Mouse (Mus musculus) adrenal gland, postnatal 14 days (tissue): ENCODE data around the gene S100a11. TPM values are rescaled to one million over a fixed set of nuclear protein-coding genes. Genes with fewer than 3 reads are reported as not detected.
"Not testable (repeated sequence)": the region's sequence is repeated elsewhere in the genome, so short reads cannot be mapped to it uniquely, and the experiment has no call there.

ENCODE experiments used
- DNase-seq: peaks from one replicate; pipeline ENCODE4 v3.0.0; 2021; ENCODE audit warnings: mixed read lengths
- long read RNA-seq, 2 experiments: library from polyadenylated mRNA; stranded (forward); transcript quantifications; one replicate each; pipeline ENCODE4 v2.0.0; 2021
- total RNA-seq: library from RNA; stranded (reverse); gene quantifications from 2 replicates; pipeline ENCODE4 v1.2.3, GENCODE M21; 2021

The S100a11 gene
- 217 and 219 TPM in 2 replicates for total RNA-seq
- long read RNA-seq, experiment 1, transcript S100a11-201 (3 exons, 511 nt): major isoform, 54 of 55 reads
- long read RNA-seq, experiment 1, partial matches to known transcripts: 1 of 55 reads
- long read RNA-seq, experiment 1, other reads (novel, unspliced or antisense): 0 of 55 reads
- long read RNA-seq, experiment 2, transcript S100a11-201 (3 exons, 511 nt): major isoform, 71 of 74 reads
- long read RNA-seq, experiment 2, partial matches to known transcripts: 3 of 74 reads
- long read RNA-seq, experiment 2, other reads (novel, unspliced or antisense): 0 of 74 reads

DNA sequence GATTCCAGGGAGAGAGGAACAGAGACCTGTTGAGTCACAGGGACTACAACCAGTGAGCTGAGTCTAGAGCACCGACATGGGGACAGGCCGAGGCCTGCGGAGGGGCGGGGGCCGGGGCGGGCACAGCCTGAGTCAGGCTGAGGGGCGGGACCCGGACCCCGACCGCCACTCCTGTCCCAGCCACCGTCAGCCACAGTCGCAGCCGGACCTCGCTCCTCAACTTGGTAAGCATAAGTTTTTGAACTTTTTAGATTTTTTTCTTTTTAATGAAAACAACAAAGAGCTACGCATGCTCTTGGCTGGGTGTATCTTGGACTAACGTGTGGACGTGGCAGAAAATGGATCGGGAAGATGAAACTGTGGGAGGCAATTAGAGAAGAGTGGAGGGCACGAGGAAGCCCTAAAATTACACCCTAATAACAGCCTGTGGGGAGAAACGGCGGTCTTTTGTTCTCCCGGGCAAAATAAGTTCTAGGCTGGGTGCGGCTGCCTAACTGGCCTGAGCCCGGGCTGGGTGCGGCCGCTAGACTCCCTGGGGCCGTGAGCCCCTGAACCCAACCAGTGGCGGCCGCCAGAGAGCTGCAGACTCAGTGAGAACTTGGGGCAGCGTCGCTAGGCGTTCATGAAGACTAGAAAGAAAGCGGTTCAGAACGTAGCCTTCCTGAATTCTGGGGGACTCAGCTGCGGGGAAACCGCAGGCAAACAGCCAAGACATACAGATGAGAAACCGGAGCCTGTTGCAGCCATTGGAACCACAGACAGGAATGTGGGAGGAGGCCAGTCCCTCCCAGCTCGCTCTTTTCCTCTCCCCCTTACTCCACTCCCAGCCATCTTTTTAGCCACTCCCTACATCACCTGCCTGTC lies at the start of gene S100a11:
Gene S100a11, plus strand, starts transcription at position 159 of the 864 bp plus-strand sequence.
- DNase-seq: peak; percentile 74

DNA sequence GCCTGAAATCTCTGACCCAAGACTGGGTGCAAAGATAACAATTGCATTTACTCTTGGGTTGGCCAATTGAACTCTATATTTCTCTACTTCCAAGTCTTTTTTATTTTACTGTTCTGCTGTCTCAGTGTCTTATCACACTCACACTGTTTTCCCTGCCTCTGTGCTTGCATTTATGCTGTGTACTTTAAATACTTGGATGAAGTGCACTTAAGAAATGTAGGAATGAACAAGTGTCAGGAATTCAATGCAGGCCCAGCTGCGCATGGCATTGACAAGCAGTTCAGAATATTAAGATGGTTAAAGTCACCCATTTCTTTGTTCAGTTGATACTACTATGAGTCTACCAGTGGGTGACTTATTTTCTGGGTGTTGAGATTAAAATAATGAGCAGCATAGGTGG lies 40.2 kb upstream of the S100a11 start:
- DNase-seq: no peak

DNA sequence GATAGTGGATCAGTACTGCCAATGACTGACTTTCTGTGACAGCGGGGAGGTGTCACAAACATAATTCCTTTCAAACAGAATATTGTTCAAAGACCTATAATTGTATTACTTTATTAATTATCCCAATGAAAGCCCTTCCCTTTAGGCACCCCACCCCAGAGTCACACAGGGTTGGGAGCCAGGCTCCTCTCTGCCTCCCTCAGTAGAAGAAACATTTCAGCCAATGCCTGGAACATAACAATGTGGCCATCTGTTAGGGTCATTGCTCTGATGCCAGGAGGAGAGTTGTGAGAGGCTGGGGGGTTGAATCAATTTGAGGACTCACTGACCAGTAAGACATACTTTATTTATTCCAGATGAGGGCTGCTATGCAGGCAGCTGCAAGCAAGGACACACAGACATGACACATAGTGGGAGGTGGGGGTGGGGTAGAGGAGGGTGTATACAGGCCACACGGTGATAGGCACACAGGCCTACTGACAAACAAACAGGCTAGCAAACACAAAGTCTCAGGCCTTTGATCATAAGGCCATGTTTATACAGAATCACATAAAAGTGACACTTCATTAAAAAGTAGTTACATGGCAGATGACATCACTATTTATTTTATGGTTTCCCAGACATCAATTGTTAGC lies 38.2 kb upstream of the S100a11 start:
- DNase-seq: no peak

DNA sequence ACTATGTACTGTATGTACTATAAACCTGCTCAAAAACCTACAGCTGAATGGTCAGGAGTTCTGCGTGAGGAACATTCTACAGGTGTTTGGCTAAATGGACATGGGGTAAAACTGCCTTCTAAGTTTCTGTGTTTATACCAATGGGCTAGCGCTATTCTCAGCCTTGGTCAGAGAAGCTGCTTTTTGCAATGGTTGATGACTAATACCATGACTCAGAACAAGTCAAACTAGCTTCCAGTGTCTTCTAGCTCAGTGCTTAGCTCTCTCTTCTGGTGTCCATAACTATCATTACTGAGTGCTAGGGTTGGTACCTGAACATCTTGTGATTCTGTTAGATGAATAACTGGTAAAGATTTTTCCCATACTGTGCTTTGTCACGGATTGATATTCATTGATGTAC lies 34.7 kb upstream of the S100a11 start:
- DNase-seq: no peak

DNA sequence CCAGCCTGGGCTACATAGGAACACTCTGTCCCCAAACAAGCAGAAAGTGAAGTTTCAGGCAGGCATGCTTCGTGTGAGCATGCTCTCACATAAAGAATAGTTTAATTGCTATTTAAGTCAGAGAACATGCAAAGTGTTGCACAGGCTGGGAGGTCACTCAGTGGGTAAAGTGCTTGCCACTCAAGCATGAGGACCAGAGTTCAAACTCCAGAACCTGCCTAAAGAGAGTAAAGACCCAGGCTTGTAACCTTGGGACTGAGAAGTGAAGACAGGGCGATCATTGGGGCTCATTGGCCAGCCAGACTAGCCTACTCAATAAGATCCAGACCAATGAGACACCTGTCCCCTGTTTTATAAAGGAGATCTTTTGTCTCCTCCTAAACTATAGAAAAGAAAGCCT lies 31.7 kb upstream of the S100a11 start:
- DNase-seq: no peak

DNA sequence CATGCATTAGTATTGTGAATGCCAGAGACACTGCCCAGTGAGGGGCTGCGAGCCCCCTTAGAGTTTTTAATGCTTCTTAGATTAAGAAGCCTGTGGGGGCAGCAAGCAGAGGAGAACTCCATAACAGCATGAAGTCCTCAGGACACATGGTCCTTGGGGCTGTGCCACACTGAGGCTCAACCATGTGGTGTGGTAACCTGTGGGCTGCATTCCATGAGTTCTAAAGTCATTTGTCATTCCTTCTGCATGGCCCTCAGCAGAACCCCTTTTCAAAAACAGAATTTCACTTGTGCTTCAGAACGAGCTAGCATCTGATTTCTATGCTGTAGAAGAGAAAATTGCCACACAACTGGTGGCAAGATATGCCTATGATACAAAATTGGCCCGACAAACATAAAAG lies 28.1 kb upstream of the S100a11 start:
- no peak for DNase-seq

DNA sequence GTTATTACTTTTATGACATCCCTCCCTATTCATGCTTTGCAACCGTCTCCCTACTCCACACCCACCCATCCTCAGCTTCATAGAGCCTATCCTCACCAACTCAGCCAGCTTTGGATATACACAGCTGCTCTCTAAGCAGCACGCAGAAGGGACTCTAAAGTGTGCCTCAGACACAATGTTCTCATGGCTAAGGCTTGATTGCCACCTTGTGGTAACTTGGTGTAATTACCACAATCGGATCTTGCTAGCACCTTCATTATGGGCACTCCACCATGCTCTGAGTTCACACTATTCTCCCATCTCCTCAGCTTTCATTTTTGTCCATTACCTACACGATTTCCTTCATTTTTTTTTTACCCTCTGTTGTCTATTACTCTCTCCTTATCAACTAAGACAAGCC lies 26.3 kb upstream of the S100a11 start:
- DNase-seq: peak; percentile 59

DNA sequence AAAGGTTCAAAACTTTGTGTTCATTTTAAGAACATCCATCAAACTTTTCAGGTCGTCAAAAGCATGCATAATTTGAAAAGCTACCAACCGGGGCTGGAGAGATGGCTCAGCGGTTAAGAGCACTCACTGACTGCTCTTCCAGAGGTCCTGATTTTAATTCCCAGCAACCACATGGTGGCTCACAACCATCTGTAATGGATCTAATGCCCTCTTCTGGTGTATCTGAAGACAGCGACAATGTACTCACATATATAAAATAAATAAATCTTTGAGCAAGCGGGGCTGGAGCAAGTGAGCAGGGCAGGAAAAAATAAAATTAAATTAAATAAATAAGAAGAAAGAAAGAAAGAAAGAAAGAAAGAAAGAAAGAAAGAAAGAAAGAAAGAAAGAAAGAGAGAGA lies 25.5 kb upstream of the S100a11 start:
- DNase-seq: not testable (repeated sequence)

DNA sequence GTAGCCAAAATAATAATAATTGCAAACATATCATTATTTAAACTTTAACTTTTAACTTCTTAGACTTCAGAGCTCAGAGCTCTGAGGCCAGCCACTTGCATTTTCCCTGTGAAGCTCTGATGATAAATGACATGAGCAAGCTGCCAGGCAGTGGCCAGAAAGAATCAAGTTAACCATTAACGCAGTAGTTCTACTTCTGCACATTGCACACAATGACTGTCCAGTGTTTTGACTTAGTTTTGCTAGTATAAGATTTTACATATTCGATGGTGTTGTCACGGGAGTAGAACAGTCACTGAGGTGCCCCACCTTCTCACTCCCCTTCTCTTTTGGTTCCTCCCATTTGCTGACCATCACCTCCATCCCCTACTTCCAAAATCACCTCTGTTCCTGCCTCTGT lies 23.2 kb upstream of the S100a11 start:
- no peak for DNase-seq

DNA sequence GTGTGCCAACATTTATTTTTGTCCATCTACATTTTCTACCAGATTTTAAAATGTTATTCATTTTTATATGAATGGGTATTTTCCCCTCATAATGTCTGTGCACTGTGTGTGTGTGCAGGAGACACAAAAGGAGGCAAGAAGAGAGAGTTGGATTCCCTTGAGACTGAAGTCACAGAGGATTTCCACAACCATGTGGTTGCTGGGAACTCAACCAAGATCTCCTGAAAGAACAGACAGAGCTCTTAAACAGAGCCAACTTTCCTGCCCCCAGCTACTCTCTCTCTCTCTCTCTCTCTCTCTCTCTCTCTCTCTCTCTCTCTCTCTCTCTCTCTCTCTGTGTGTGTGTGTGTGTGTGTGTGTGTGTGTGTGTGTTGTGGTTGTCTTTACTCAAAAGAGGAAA lies 21.2 kb upstream of the S100a11 start:
- no peak for DNase-seq

DNA sequence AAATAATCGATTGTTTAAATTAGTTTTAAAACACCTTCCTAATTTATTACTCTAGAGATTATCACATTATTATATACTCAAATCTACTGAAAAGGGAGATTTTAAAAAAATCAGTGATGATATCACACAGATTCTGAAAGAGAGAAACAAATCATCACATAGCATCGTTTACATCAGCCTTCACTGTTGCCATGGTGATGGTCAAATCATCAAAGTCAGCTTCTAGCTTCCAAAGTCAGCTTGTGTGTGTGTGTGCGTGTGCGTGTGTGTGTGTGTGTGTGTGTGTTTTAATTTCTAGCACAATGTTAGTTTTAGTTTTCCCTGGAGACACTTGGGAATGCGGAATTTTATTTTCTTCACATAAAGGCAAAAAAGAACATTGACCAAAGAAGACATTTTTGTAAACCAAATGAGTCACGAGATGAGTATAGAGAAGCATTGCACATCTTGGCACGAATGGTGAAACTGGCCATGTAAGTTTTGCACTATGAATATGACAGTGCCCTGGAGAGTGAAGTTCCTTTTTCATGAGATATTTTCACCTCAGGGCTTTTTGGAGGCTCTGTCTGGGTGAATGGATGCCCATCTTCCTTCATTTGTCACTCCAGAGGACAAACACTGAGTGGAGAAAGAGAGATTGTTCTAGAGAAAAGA lies 15.6 kb upstream of the S100a11 start:
- no peak for DNase-seq

DNA sequence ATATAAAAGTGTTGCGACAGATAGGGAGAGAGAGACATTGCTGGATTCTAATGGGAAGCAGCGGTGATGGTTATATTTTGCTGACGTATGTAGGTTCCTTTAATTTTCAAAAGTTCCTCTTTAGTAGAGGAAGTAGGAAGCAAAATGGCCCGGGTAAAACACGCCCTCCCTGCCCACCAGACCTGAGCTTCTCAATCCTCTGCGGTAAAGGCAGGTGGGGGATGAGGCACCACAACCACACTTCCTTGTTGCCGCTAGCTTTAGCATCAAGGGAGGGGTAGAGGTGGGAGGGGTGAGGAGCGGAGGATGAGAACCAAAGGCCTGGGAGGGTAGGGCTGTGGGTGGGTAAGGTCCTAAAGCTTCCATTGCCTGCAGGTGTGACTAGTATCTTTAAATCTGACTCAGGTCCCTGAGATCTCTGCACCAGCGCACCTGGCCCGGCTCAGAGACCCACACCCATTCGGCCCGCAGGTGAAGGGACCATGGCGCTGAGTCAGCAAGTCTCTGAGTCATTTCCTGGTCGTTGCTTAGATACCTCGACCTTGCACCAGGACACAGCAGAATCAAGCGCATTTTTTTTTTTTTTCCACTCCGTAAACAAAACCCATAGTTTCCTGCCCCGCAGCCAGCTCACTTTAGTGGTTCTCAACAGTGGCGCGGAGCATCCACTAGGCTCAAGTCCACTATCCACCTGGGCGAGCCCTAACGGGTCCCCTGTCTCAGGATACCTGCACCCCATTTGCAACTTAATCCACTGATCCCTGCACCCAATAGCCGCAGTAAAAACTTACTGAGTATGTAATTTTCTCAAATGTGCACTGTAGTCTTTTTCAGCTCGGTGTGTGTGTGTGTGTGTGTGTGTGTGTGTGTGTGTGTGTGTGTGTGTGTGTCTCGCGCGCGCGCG lies 14.1 kb upstream of the S100a11 start:
- peak; percentile 49 for DNase-seq

DNA sequence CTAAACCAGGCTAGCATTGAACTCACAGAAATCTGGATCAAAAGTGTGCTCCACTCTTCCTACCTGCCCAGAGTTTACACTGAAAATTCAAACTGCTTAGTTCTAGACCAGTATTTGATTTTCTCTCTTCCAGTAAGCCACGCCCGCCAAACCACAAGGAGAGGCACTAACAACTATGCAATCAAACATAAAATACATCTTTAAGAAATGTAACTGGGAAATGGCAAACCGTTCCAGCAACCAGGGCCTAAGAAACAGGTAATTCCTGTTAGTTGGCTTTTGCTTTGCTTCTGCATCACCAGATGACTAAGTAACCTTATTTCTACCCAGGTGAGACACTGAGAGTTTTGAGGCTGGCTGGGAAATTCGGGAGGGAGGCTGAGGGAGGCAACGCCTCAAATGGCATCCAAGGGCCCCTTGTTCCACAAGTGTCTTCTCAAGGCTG lies 13.4 kb upstream of the S100a11 start:
- DNase-seq: no peak

DNA sequence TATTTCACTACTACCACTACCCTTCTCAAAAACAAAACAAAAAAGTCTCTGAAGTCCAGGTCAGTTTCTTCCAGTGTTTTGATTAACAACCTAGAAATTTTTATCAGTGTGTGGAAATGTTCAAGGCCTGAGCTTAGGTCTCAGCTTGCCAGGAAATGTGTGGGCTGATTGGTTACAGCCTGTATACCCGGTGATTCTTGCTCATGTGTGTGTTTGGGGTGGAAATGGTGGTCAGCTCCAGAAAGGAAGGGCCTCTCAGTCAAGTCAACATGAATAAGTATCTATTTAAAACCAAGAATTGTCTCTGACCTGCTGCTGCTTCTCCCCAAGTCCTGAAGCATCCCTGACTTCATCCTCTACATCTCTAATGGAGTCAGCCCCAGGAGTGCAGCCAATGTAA lies 11.0 kb upstream of the S100a11 start:
- DNase-seq: peak; percentile 11

DNA sequence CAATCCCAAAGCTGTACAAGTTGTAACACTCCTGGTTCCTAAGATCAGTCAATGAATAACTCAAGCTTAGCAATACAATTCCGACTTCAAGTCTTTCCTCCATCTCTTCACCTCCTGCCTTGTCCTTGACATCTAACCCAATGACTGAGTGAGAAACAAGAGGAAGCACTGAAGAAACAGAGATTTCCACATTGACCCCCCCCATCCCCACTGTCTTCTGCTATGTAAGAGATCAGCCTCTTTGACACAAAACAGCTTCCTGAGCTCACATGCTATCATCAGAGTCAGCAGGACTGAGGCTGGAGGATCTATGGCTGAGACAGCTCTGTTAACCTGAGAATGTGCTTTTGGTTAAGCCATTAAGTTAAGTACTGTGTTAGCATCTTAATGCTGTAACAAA lies 9.3 kb upstream of the S100a11 start:
- no peak for DNase-seq

DNA sequence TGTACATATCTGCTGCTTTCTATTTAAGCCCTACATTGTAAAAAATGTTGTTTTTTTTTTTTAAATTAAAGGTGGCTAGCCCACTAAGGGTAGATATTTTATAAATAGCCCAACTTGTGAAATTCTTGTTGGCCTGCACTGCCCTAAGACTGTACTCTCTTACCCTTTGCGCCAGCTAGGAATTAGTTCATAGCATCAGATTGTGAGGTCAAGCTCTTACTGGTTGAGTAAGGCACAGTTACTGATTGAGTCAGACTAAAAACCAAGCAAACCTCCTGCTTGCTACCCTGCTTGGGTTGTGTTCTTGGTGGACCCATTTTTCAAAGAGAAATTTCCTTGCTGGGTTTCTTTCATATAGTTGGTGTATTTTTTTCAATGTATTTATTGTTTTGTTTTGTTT lies 8.5 kb upstream of the S100a11 start:
- peak; percentile 19 for DNase-seq

DNA sequence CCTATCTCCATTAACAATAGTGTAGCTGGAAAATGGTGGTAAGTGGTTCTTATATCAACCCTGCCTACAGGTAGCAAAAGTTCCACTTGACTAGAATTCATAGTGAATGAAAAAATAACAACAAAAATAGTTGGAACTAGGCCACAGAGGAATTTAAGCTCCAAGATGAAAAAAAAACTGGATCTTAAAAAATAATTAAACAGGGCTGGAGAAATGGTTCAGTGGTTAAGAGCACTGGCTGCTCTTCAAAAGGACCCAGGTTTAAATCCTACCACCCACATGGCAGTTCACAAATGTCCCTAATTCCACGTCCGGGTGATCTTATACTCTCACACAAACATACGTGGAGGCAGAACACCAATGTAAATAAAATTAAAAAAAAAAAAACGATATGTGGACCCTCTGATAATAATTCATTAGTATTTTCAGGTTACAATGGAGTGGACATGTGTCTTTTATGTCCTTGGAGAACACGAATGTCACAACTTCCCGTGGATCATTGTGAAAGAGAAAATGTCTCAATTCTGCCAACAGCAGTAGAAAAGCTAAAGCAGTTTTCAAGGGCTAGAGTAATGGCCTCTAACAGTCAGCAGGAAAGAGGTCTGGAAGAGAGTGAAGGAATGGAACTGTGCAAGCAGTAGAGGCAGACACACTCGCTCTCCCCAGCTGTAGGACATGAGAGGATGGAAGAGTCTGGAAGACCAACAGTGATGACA lies 7.7 kb upstream of the S100a11 start:
- peak; percentile 14 for DNase-seq

DNA sequence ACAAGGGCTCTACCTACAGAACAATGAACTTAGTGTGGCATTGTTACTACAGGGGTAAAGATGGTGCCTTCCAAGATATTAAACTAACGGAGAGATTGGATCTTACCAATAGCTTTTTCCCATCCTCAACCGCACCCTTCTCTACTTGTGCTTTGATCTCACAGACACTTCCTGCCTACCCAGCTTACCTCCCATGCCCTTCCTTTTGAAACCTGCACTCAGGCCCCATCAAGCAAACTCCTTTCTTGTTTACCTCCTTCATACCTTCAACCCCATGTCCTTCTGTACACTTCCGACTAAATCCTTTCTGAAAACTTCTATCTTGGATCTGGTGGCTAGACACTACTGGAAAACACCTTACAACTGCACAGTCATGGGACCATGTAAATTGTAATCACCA lies 5.7 kb upstream of the S100a11 start:
- DNase-seq: no peak

DNA sequence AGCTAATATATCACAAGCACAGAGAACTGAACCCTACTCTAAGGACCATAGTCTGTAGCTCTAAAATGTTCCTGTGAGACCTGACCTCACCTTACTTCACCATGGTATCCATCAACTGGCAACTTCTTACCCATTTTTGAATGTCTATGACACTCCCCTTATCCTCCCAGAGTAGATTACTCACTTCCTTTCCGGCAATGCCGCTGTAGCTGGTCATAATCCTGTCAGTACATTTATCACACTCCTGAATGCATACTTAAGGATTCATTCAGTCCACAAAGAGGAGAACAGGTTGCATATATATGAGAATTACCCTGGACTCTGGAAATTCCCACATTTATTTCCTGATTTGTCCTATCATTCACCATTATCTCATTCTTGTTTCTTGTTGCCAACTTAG lies 2.9 kb upstream of the S100a11 start:
- no peak for DNase-seq

DNA sequence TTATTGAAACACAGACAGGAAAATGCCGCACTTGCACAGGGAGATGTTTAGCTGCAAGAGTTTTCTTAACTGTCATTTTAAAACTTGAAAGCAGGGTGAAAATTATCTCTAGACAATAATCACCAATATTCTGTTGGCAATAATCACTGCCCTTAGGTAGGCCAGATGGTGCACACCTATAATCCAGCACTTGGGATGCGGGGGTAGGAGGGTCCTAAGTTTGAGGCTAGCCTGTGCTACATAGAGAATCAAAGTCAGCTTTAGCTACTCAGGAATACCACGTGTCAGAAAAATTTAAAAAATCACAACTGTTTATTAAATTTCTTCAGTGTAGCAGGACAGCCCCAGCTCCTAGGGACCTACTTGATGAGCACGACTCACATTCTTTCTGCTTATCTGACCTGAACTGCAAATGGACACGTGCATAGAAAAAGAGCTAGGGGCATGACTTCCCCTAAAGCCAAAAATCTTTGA lies 395 bp upstream of the S100a11 start:
- DNase-seq: no peak
